Mouse (Mus musculus) thymus, adult 2 months (tissue): Measurements from ENCODE around the gene Gm10770.
"Not testable (repeated sequence)": the region's sequence is repeated elsewhere in the genome, so short reads cannot be mapped to it uniquely, and the experiment has no call there.

Experiments used
- CTCF ChIP-seq: fragments of 200-500 bp; IDR thresholded peaks from 2 replicates; pipeline ENCODE4 v1.5.1; 2012; ENCODE audit warnings: mild to moderate bottlenecking, control low read depth, low read length, moderate library complexity, borderline replicate concordance; ENCODE audit not compliant: control insufficient read depth, poor library complexity, insufficient read depth; ENCODE audit errors: extremely low read depth
- POLR2A ChIP-seq: fragments of 200-500 bp; IDR thresholded peaks from 2 replicates; pipeline ENCODE4 v1.6.1; 2012; ENCODE audit warnings: mild to moderate bottlenecking, low read length, control low read depth, moderate library complexity; ENCODE audit not compliant: control insufficient read depth, poor library complexity, insufficient read depth; ENCODE audit errors: extremely low read depth

GRCm38 (mm10) chr2:150181046-150181445 is 1.6 kb upstream of the Gm10770 start:
- not testable (repeated sequence) for TF ChIP-seq CTCF, POLR2A
